Mouse (Mus musculus): ENCODE measurements around the gene Lclat1. TPM values are rescaled to one million over a fixed set of nuclear protein-coding genes. Genes with fewer than 3 reads are reported as not detected.

The Lclat1 gene
- polyA plus RNA-seq, 1 experiment from 2014 or later, result 20.5 TPM

- H3K9ac ChIP-seq (ENCODE audit: low read length), result no peak overlapping the region
- H3K4me3 ChIP-seq (ENCODE audit: low read length), result no peak overlapping the region
- peaks cover 8% of the 10 kb centered on the region for H3K36me3 ChIP-seq (ENCODE audit: control insufficient read depth, insufficient read depth, low read length)
- no peak overlapping the region for H3K4me2 ChIP-seq (ENCODE audit: low read depth, low read length)
- H3K27me3 ChIP-seq (ENCODE audit: control insufficient read depth, insufficient read depth, low read depth, low read length), result no peaks in the 10 kb centered on the region
- H3K9me3 ChIP-seq (ENCODE audit: control insufficient read depth, low read length), result no peaks in the 10 kb centered on the region
- 92% methylated on average over 7 of the region's 7 CpGs for WGBS
- ATAC-seq (ENCODE audit: low read depth), result no peak
- H3K4me1 ChIP-seq (replicated peaks; ENCODE audit: control insufficient read depth, insufficient read depth, low read length), result peaks cover 2% of the 10 kb centered on the region
- no peak overlapping the region for H3K27ac ChIP-seq (ENCODE audit: low read length)
These were observed 61.7 kb downstream of the Lclat1 start for GRCm38 (mm10) chr17:73169461-73169860.

- Histone ChIP-seq H3K36me3 (ENCODE audit: control insufficient read depth, insufficient read depth, low read length) (peaks cover 5% of the 10 kb centered on the region; the same call in 1 of the 2 replicates), H3K9ac (ENCODE audit: low read length) (no peak overlapping the region), H3K9me3 (ENCODE audit: control insufficient read depth, low read length) (no peaks in the 10 kb centered on the region), H3K4me2 (ENCODE audit: low read depth, low read length) (no peak overlapping the region), H3K27ac (ENCODE audit: low read length) (no peak overlapping the region), H3K4me1 (replicated peaks; ENCODE audit: control insufficient read depth, insufficient read depth, low read length) (peaks cover 8% of the 10 kb centered on the region), H3K4me3 (ENCODE audit: low read length) (no peak overlapping the region), H3K27me3 (ENCODE audit: control insufficient read depth, insufficient read depth, low read depth, low read length) (no peaks in the 10 kb centered on the region)
- ATAC-seq (ENCODE audit: low read depth), result no peak
- WGBS, result 86% methylated on average over 5 of the region's 5 CpGs
These were observed 62.4 kb downstream of the Lclat1 start for GRCm38 (mm10) chr17:73170141-73170540.

- 20% methylated on average over 5 of the region's 5 CpGs for WGBS
These were observed 66.3 kb downstream of the Lclat1 start for GRCm38 (mm10) chr17:73174083-73174562.

GRCm38 (mm10) chr17:73175720-73176119 is 67.9 kb downstream of the Lclat1 start:
- Histone ChIP-seq H3K4me3 (ENCODE audit: low read length) (no peak overlapping the region), H3K4me1 (replicated peaks; ENCODE audit: control insufficient read depth, insufficient read depth, low read length) (peaks cover 9% of the 10 kb centered on the region), H3K9ac (ENCODE audit: low read length) (no peak overlapping the region), H3K27me3 (ENCODE audit: control insufficient read depth, insufficient read depth, low read depth, low read length) (no peaks in the 10 kb centered on the region), H3K27ac (ENCODE audit: low read length) (no peak overlapping the region), H3K9me3 (ENCODE audit: control insufficient read depth, low read length) (no peaks in the 10 kb centered on the region), H3K4me2 (ENCODE audit: low read depth, low read length) (no peak overlapping the region), H3K36me3 (ENCODE audit: control insufficient read depth, insufficient read depth, low read length) (peaks cover 7% of the 10 kb centered on the region; the same call in 1 of the 2 replicates)
- no peak for ATAC-seq (ENCODE audit: low read depth)
- WGBS, result 53% methylated on average over 5 of the region's 5 CpGs

More at GRCm38 (mm10) chr17:73174083-73174562, 66.3 kb downstream of the Lclat1 start:
- H3K4me3 ChIP-seq (ENCODE audit: low read length), result no peak overlapping the region
- no peaks in the 10 kb centered on the region for H3K9me3 ChIP-seq (ENCODE audit: control insufficient read depth, low read length)
- H3K9ac ChIP-seq (ENCODE audit: low read length), result no peak overlapping the region
- no peak overlapping the region for H3K4me2 ChIP-seq (ENCODE audit: low read depth, low read length)
- peaks cover 8% of the 10 kb centered on the region; the same call in 1 of the 2 replicates for H3K36me3 ChIP-seq (ENCODE audit: control insufficient read depth, insufficient read depth, low read length)
- peaks cover 9% of the 10 kb centered on the region for H3K4me1 ChIP-seq (replicated peaks; ENCODE audit: control insufficient read depth, insufficient read depth, low read length)
- peak overlapping the region; percentile 83 for H3K27ac ChIP-seq (ENCODE audit: low read length)
- H3K27me3 ChIP-seq (ENCODE audit: control insufficient read depth, insufficient read depth, low read depth, low read length), result no peaks in the 10 kb centered on the region
- peak; percentile 94 for ATAC-seq (ENCODE audit: low read depth)

GRCm38 (mm10) chr17:73177079-73177478 is 69.3 kb downstream of the Lclat1 start:
- Histone ChIP-seq H3K9me3 (ENCODE audit: control insufficient read depth, low read length) (no peaks in the 10 kb centered on the region), H3K4me3 (ENCODE audit: low read length) (no peak overlapping the region), H3K9ac (ENCODE audit: low read length) (no peak overlapping the region), H3K27me3 (ENCODE audit: control insufficient read depth, insufficient read depth, low read depth, low read length) (no peaks in the 10 kb centered on the region), H3K36me3 (ENCODE audit: control insufficient read depth, insufficient read depth, low read length) (0 out of 2 replicates have a peak, but pooled peaks cover 3% of the 10 kb centered on the region), H3K4me2 (ENCODE audit: low read depth, low read length) (no peak overlapping the region), H3K27ac (ENCODE audit: low read length) (no peak overlapping the region), H3K4me1 (replicated peaks; ENCODE audit: control insufficient read depth, insufficient read depth, low read length) (peaks cover 9% of the 10 kb centered on the region)
- no peak for ATAC-seq (ENCODE audit: low read depth)
- WGBS, result 81% methylated on average over 4 of the region's 4 CpGs

- H3K27me3 ChIP-seq (ENCODE audit: control insufficient read depth, insufficient read depth, low read depth, low read length), result no peaks in the 10 kb centered on the region
- H3K4me3 ChIP-seq (ENCODE audit: low read length), result no peak overlapping the region
- H3K36me3 ChIP-seq (ENCODE audit: control insufficient read depth, insufficient read depth, low read length), result peaks cover 5% of the 10 kb centered on the region; the same call in 1 of the 2 replicates
- H3K9ac ChIP-seq (ENCODE audit: low read length), result no peak overlapping the region
- H3K9me3 ChIP-seq (ENCODE audit: control insufficient read depth, low read length), result no peaks in the 10 kb centered on the region
- no peak overlapping the region for H3K4me2 ChIP-seq (ENCODE audit: low read depth, low read length)
- 87% methylated on average over 5 of the region's 5 CpGs for WGBS
- no peak overlapping the region for H3K27ac ChIP-seq (ENCODE audit: low read length)
- no peak for ATAC-seq (ENCODE audit: low read depth)
- no peaks in the 10 kb centered on the region for H3K4me1 ChIP-seq (replicated peaks; ENCODE audit: control insufficient read depth, insufficient read depth, low read length)
These were observed 79.1 kb downstream of the Lclat1 start for GRCm38 (mm10) chr17:73186929-73187328.

- H3K27ac ChIP-seq (ENCODE audit: low read length), result peak overlapping the region; percentile 94
- H3K9me3 ChIP-seq (ENCODE audit: control insufficient read depth, low read length), result no peaks in the 10 kb centered on the region
- no peak overlapping the region for H3K4me3 ChIP-seq (ENCODE audit: low read length)
- no peak for ATAC-seq (ENCODE audit: low read depth)
- H3K9ac ChIP-seq (ENCODE audit: low read length), result no peak overlapping the region
- H3K4me2 ChIP-seq (ENCODE audit: low read depth, low read length), result no peak overlapping the region
- no peaks in the 10 kb centered on the region for H3K27me3 ChIP-seq (ENCODE audit: control insufficient read depth, insufficient read depth, low read depth, low read length)
- 67% methylated on average over 6 of the region's 6 CpGs for WGBS
- peaks cover 8% of the 10 kb centered on the region; the same call in 1 of the 2 replicates for H3K4me1 ChIP-seq (replicated peaks; ENCODE audit: control insufficient read depth, insufficient read depth, low read length)
- peaks cover 2% of the 10 kb centered on the region; the same call in 1 of the 2 replicates for H3K36me3 ChIP-seq (ENCODE audit: control insufficient read depth, insufficient read depth, low read length)
These were observed 86.4 kb downstream of the Lclat1 start for GRCm38 (mm10) chr17:73194146-73194545.

GRCm38 (mm10) chr17:73194575-73194974 is 86.8 kb downstream of the Lclat1 start:
- Histone ChIP-seq H3K27ac (ENCODE audit: low read length) (peak overlapping the region; percentile 94), H3K36me3 (ENCODE audit: control insufficient read depth, insufficient read depth, low read length) (peaks cover 2% of the 10 kb centered on the region; the same call in 1 of the 2 replicates), H3K4me1 (replicated peaks; ENCODE audit: control insufficient read depth, insufficient read depth, low read length) (peaks cover 8% of the 10 kb centered on the region; the same call in 1 of the 2 replicates), H3K4me2 (ENCODE audit: low read depth, low read length) (no peak overlapping the region), H3K4me3 (ENCODE audit: low read length) (no peak overlapping the region), H3K9me3 (ENCODE audit: control insufficient read depth, low read length) (no peaks in the 10 kb centered on the region), H3K27me3 (ENCODE audit: control insufficient read depth, insufficient read depth, low read depth, low read length) (no peaks in the 10 kb centered on the region), H3K9ac (ENCODE audit: low read length) (peak overlapping the region; percentile 35; the same call in 1 of the 2 replicates)
- peak; percentile 57 for ATAC-seq (ENCODE audit: low read depth)
- WGBS, result 77% methylated on average over 6 of the region's 6 CpGs

- H3K27me3 ChIP-seq (ENCODE audit: control insufficient read depth, insufficient read depth, low read depth, low read length), result no peaks in the 10 kb centered on the region
- 30% methylated on average over 2 of the region's 2 CpGs for WGBS
- H3K27ac ChIP-seq (ENCODE audit: low read length), result peak overlapping the region; percentile 94
- ATAC-seq (ENCODE audit: low read depth), result peak; percentile 81
- no peaks in the 10 kb centered on the region; the same call in 1 of the 2 replicates for H3K36me3 ChIP-seq (ENCODE audit: control insufficient read depth, insufficient read depth, low read length)
- no peaks in the 10 kb centered on the region for H3K9me3 ChIP-seq (ENCODE audit: control insufficient read depth, low read length)
- peak overlapping the region; percentile 35; the same call in 1 of the 2 replicates for H3K9ac ChIP-seq (ENCODE audit: low read length)
- peaks cover 8% of the 10 kb centered on the region; the same call in 1 of the 2 replicates for H3K4me1 ChIP-seq (replicated peaks; ENCODE audit: control insufficient read depth, insufficient read depth, low read length)
- H3K4me2 ChIP-seq (ENCODE audit: low read depth, low read length), result no peak overlapping the region
- H3K4me3 ChIP-seq (ENCODE audit: low read length), result no peak overlapping the region
These were observed 87.4 kb downstream of the Lclat1 start for GRCm38 (mm10) chr17:73195074-73195723.
